Mouse (Mus musculus): ENCODE measurements around the gene Cfap300.

The Cfap300 gene

DNA sequence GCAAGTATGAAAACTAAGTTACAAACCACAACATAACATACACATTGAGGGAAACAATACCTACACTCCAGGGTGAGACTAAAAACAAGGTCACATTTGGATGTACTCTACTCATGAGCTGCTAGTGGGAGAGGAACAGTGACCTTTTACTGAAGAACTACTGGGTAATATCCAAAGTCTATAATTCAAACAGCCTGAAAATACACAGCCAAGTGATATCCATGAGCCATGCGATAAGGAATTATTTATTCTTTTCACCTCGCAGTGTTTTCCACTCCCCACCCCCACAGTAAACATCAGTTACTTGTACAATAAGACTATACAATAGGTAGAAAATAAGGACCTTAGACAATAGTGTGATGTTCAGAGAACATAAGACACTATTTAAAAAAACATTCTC, 62.5 kb downstream of the Cfap300 start:
- no peak for DNase-seq

DNA sequence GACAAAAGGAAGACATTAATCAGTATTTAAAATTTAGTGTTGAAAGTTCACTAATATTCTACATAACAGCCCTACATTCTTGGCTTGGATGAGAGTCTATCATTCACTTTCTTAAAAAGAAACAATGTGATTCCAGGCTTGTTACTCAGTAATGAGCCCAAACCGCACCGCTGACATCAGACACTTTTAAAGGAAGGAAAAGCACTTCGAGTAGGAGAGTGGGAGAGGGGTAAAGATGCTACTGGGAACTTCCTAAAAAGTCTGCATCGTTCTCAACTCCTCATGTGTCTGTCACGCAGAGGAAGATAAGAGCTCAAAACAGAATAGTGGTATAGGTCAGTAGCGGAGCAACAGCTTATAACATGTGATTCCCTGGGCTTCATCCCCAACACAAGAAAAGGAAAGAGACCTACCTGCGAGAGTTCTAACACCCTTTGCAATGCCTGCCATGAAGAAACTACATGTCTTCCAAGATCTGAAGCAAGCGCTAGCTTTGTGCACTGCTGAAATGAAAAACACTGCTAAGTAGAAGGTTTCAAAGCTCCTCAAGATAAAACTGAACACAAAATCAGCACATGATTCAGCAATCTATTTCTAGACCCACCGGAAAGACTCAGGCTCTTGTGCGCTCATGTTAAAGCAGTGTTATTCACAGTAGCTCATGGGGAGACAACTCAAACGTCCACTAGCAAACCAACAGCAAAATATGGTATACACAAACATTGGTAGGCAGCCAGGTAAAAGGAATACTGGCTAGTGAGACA, 63.3 kb downstream of the Cfap300 start:
- DNase-seq: no peak

DNA sequence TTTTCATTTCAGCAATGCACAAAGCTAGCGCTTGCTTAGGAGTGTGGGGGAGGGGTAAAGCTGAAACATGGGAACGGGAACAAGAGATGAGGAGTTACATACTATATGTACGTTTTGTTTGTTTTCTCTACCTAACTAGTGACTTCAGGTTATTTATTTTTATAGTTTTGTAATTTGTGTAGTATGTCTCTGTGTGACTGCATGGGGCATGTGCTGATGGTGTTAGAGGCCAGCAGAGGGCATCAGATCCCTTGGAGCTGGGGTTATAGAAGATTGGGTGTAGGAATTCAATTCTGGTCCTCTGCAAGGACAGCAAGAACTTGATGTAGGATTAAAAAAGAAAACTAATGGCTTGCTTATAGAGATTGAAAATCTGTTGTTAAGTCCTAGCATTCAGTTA, 64.1 kb downstream of the Cfap300 start:
- DNase-seq: no peak

DNA sequence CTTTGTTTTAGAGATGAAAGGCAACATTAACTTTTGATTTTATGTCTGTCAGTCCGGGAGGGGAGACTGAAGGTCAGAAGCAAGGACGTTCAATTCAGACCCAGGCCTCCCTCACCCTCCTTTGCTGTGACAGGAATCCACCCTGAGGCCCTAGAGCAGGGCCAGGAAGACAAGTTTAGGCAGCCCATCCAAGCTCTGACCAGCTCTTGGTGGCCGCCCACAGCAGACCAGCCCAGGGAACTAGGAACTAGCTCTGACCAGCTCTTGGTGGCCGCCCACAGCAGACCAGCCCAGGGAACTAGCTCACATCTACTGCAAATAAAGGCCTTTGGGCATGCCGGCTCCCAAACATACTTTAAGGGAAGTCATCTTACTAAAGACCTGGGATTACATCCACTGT, 65.0 kb downstream of the Cfap300 start:
- DNase-seq: peak; percentile 28

DNA sequence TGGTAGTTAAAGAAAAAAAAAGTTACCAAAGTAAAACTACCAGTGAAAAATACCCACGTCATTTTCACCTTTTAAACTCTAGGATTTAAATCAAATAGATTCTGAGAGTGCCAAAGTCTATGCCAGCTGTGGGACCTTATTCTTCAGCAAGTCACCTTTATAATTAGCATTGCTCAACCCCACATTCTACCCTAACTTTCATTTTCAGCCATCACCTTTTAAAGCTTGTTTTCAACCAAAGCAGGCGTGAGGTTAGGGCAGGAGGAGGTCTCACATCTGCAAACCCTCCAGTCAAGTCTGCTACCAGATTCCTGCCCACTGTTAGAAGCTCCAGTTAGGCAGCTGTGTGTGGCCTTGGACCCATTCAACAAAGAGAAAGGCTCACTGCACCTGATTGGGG, 70.6 kb downstream of the Cfap300 start:
- no peak for DNase-seq

Measured in kidney, adult 9 months (tissue).